Mouse (Mus musculus) liver, adult 2 months (tissue): Measurements from ENCODE around the gene Ccdc63.

Experiments
- CTCF ChIP-seq: fragments of 200-500 bp; IDR thresholded peaks from 2 replicates; pipeline ENCODE4 v1.5.1; 2011; ENCODE audit warnings: low read depth, low read length, control low read depth
- POLR2A ChIP-seq: fragments of 200-500 bp; IDR thresholded peaks from 2 replicates; pipeline ENCODE4 v1.6.1; 2011; ENCODE audit warnings: low read length, control low read depth; ENCODE audit not compliant: insufficient read depth; ENCODE audit errors: extremely low read depth

- TF ChIP-seq POLR2A (no peak), CTCF (no peak)
Measured at GRCm38 (mm10) chr5:122068563-122068962, 72.1 kb downstream of the Ccdc63 start.
